Mouse (Mus musculus): Measurements from ENCODE around the gene Rcc1. TPM values are rescaled to one million over a fixed set of nuclear protein-coding genes. Genes with fewer than 3 reads are reported as not detected.
"Not testable (repeated sequence)": the region's sequence is repeated elsewhere in the genome, so short reads cannot be mapped to it uniquely, and the experiment has no call there.

The Rcc1 gene
- polyA plus RNA-seq, 1 experiment = 27.8 TPM

- 62% methylated on average over 14 of the region's 14 CpGs for WGBS
These were observed 24.9 kb downstream of the Rcc1 start for GRCm38 (mm10) chr4:132328391-132328982.

GRCm38 (mm10) chr4:132326481-132326880 lies 26.9 kb downstream of the Rcc1 start:
- DNase-seq (ENCODE audit: low read depth, low spot score) = no peak
- WGBS = 72% methylated on average over 5 of the region's 5 CpGs

More at GRCm38 (mm10) chr4:132328391-132328982, 24.9 kb downstream of the Rcc1 start:
- DNase-seq (ENCODE audit: low read depth, low spot score) = no peak

- no peak for DNase-seq (ENCODE audit: low read depth, low spot score)
- WGBS = 71% methylated on average over 8 of the region's 8 CpGs
These were observed 37.7 kb downstream of the Rcc1 start for GRCm38 (mm10) chr4:132315711-132316110.

- no peak for DNase-seq (ENCODE audit: low read depth, low spot score)
- 83% methylated on average over 5 of the region's 5 CpGs for WGBS
These were observed 40.8 kb downstream of the Rcc1 start for GRCm38 (mm10) chr4:132312627-132313026.

GRCm38 (mm10) chr4:132311801-132312200 lies 41.6 kb downstream of the Rcc1 start:
- 65% methylated on average over 3 of the region's 3 CpGs for WGBS
- no peak for DNase-seq (ENCODE audit: low read depth, low spot score)

GRCm38 (mm10) chr4:132311209-132311608 lies 42.2 kb downstream of the Rcc1 start:
- WGBS = 56% methylated on average over 1 of the region's 1 CpGs
- DNase-seq (ENCODE audit: low read depth, low spot score) = no peak

GRCm38 (mm10) chr4:132309849-132310472 lies 43.4 kb downstream of the Rcc1 start:
- 16% methylated on average over 10 of the region's 10 CpGs for WGBS

GRCm38 (mm10) chr4:132309140-132309848 lies 44.1 kb downstream of the Rcc1 start:
- under 1% methylated on average over 15 of the region's 15 CpGs for WGBS

More at GRCm38 (mm10) chr4:132309849-132310472, 43.4 kb downstream of the Rcc1 start:
- DNase-seq (ENCODE audit: low read depth, low spot score) = peak; percentile 58

GRCm38 (mm10) chr4:132308437-132309139 lies 44.8 kb downstream of the Rcc1 start:
- WGBS = under 1% methylated on average over 41 of the region's 41 CpGs
- peak; percentile 75 for DNase-seq (ENCODE audit: low read depth, low spot score)

More at GRCm38 (mm10) chr4:132309140-132309848, 44.1 kb downstream of the Rcc1 start:
- no peak for DNase-seq (ENCODE audit: low read depth, low spot score)

- 76% methylated on average over 6 of the region's 6 CpGs for WGBS
- no peak for DNase-seq (ENCODE audit: low read depth, low spot score)
These were observed 47.4 kb downstream of the Rcc1 start for GRCm38 (mm10) chr4:132306004-132306403.

- no peak for DNase-seq (ENCODE audit: low read depth, low spot score)
- WGBS = 91% methylated on average over 8 of the region's 8 CpGs
These were observed 48.1 kb downstream of the Rcc1 start for GRCm38 (mm10) chr4:132305276-132305675.

- not testable (repeated sequence) for DNase-seq (ENCODE audit: low read depth, low spot score)
- WGBS = 32% methylated on average over 6 of the region's 6 CpGs
These were observed 49.9 kb downstream of the Rcc1 start for GRCm38 (mm10) chr4:132303484-132303883.

GRCm38 (mm10) chr4:132302939-132303479 lies 50.4 kb downstream of the Rcc1 start, which contains the start of gene Rab42:
Rab42 (minus strand) TSS chr4:132303385.
- WGBS = 4% methylated on average over 31 of the region's 31 CpGs

GRCm38 (mm10) chr4:132301965-132302938 lies 51.2 kb downstream of the Rcc1 start:
- DNase-seq (ENCODE audit: low read depth, low spot score) = no peak
- WGBS = 69% methylated on average over 16 of the region's 16 CpGs

More at GRCm38 (mm10) chr4:132302939-132303479, 50.4 kb downstream of the Rcc1 start, which contains the start of gene Rab42:
- DNase-seq (ENCODE audit: low read depth, low spot score) = no peak

- WGBS = 73% methylated on average over 6 of the region's 6 CpGs
- DNase-seq (ENCODE audit: low read depth, low spot score) = no peak
These were observed 51.9 kb downstream of the Rcc1 start for GRCm38 (mm10) chr4:132301486-132301885.

- 86% methylated on average over 1 of the region's 1 CpGs for WGBS
- no peak for DNase-seq (ENCODE audit: low read depth, low spot score)
These were observed 53.6 kb downstream of the Rcc1 start for GRCm38 (mm10) chr4:132299849-132300248.

- 56% methylated on average over 8 of the region's 8 CpGs for WGBS
- no peak for DNase-seq (ENCODE audit: low read depth, low spot score)
These were observed 57.6 kb downstream of the Rcc1 start for GRCm38 (mm10) chr4:132295696-132296390.

- no peak for DNase-seq (ENCODE audit: low read depth, low spot score)
- 77% methylated on average over 7 of the region's 7 CpGs for WGBS
These were observed 59.6 kb downstream of the Rcc1 start for GRCm38 (mm10) chr4:132293682-132294240.

Data from large intestine, adult 2 months (tissue).